Mouse (Mus musculus) heart, postnatal 0 days (tissue): ENCODE measurements at regions not wholly inside any gene's neighbourhood (a gene's known extent, or its start where the extent isn't known, plus 50 kb on each side); places are given as distances from the start of the nearest gene placed in this dataset.

Experiments
- ATAC-seq: fragments of 200-750 bp; cut with Nextera tagmentation; 2 replicates; pipeline ENCODE4 v1.8.0; 2017; ENCODE audit warnings: low read depth, moderate number of reproducible peaks, moderate library complexity; ENCODE audit not compliant: insufficient read depth
- DNase-seq: peaks from one replicate; pipeline ENCODE4 v3.0.0-alpha.2; 2016; ENCODE audit warnings: low spot score
- H3K27ac ChIP-seq: fragments of 300-500 bp; sonication (generic); 2 replicates; pipeline ENCODE4 v1.5.1; 2014; ENCODE audit warnings: low read depth, mild to moderate bottlenecking
- H3K27me3 ChIP-seq: fragments of 300-500 bp; sonication (generic); 2 replicates; pipeline ENCODE4 v1.6.1; 2014; ENCODE audit warnings: low read length, mixed read lengths; ENCODE audit not compliant: control insufficient read depth, insufficient read depth
- H3K36me3 ChIP-seq: fragments of 300-500 bp; sonication (generic); replicated peaks from 2 replicates; pipeline ENCODE4 v1.6.1; 2014; ENCODE audit warnings: low read length, mixed read lengths; ENCODE audit not compliant: control insufficient read depth, insufficient read depth
- H3K4me1 ChIP-seq: fragments of 300-500 bp; sonication (generic); 2 replicates; pipeline ENCODE4 v1.6.1; 2014; ENCODE audit warnings: antibody characterized with exemption; ENCODE audit not compliant: control insufficient read depth, insufficient read depth
- H3K4me2 ChIP-seq: fragments of 300-500 bp; sonication (generic); 2 replicates; pipeline ENCODE4 v1.6.1; 2014; ENCODE audit warnings: low read depth, mild to moderate bottlenecking, low read length, moderate library complexity
- H3K4me3 ChIP-seq: fragments of 300-500 bp; sonication (generic); 2 replicates; pipeline ENCODE4 v1.5.1; 2014; ENCODE audit warnings: low read depth, low read length
- H3K9ac ChIP-seq: fragments of 300-500 bp; sonication (generic); replicated peaks from 2 replicates; pipeline ENCODE4 v1.6.1; 2014; ENCODE audit warnings: low read depth, low read length, mixed read lengths
- H3K9me3 ChIP-seq: fragments of 300-500 bp; sonication (generic); replicated peaks from 2 replicates; pipeline ENCODE4 v1.6.1; 2016; ENCODE audit warnings: low read length; ENCODE audit not compliant: control insufficient read depth
- CTCF ChIP-seq: IDR thresholded peaks from 2 replicates; pipeline ENCODE4 v1.5.1; 2016; ENCODE audit warnings: antibody characterized with exemption, control low read depth, low read depth
- EP300 ChIP-seq: IDR thresholded peaks from 2 replicates; pipeline ENCODE4 v1.6.1; 2016; ENCODE audit warnings: antibody characterized with exemption, low read depth
- WGBS: fragments of 180-500 bp; shearing (Covaris S2); extraction: QIAGEN DNeasy Blood & Tissue Kit; methylation state at CpG from one replicate; pipeline ENCODE4 v1.1.7; 2014; 5-methylcytosine and 5-hydroxymethylcytosine counted together

- Histone ChIP-seq H3K4me1 (no peaks in the 10 kb centered on the region), H3K36me3 (no peaks in the 10 kb centered on the region), H3K4me3 (no peak overlapping the region), H3K9me3 (no peaks in the 10 kb centered on the region), H3K27me3 (no peaks in the 10 kb centered on the region), H3K27ac (no peak overlapping the region), H3K9ac (no peak overlapping the region), H3K4me2 (no peak overlapping the region)
- 88% methylated on average over 7 of the region's 7 CpGs for WGBS
- no peak for ATAC-seq
- DNase-seq, result no peak
- TF ChIP-seq EP300 (no peak), CTCF (no peak)
Measured at GRCm38 (mm10) chr6:18656772-18657401, 142.2 kb upstream of the Cttnbp2 start.

DNA sequence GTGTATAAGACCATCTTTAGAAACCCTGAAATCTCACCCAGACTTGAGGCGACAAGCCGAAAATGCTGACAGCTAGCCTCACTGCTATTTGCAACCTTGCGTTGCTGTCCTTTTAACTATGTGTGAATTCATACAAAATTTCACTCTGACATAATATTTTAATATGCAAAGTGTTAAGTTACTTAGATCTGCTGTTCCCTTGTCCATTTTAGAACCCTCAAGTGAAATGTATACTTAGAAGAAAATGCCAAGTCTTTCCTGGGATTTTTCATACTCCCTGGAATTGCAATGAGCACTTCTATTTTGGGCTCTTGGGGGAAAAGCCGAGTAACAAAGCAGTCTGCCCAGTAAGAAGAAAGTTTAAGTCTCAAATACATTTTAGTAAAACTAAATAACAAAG is 150.0 kb upstream of the Cttnbp2 start:
- no peaks in the 10 kb centered on the region for H3K36me3 ChIP-seq
- H3K4me2 ChIP-seq, result no peak overlapping the region
- no peak for TF ChIP-seq EP300
- no peak for TF ChIP-seq CTCF
- H3K9me3 ChIP-seq, result no peaks in the 10 kb centered on the region
- WGBS, result 73% methylated on average over 4 of the region's 4 CpGs
- no peak overlapping the region for H3K27ac ChIP-seq
- ATAC-seq (no peak), DNase-seq (no peak)
- no peaks in the 10 kb centered on the region for H3K27me3 ChIP-seq
- H3K4me3 ChIP-seq, result no peak overlapping the region
- H3K9ac ChIP-seq, result no peak overlapping the region
- H3K4me1 ChIP-seq, result no peaks in the 10 kb centered on the region

- TF ChIP-seq CTCF (no peak), EP300 (no peak)
- no peak overlapping the region for H3K4me2 ChIP-seq
- no peak overlapping the region for H3K27ac ChIP-seq
- no peaks in the 10 kb centered on the region for H3K4me1 ChIP-seq
- no peaks in the 10 kb centered on the region for H3K27me3 ChIP-seq
- no peak overlapping the region for H3K4me3 ChIP-seq
- DNase-seq (no peak), ATAC-seq (no peak)
- H3K9me3 ChIP-seq, result no peaks in the 10 kb centered on the region
- WGBS, result 69% methylated on average over 4 of the region's 4 CpGs
- H3K36me3 ChIP-seq, result no peaks in the 10 kb centered on the region
- no peak overlapping the region for H3K9ac ChIP-seq
Measured at GRCm38 (mm10) chr6:18665992-18666391, 151.3 kb upstream of the Cttnbp2 start.

DNA sequence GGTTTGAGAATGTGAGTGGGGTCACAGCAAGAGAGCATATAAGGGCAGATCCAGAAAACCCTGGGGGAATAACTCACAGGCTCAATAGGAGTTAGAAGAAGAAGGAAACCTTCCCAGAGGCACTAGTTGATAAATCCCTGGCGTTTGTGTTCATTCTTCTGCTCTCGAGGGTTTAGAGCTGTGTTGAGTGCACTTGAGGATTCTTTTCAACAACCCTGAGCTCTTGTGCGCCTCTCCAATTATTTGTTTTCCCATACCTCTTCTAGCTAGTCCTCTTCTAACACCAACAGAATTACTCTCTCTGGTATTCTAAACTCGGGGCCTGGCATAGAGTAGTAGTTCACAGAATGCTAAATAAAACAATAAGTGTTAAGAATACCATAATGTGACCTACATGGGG is 151.9 kb upstream of the Cttnbp2 start:
- Histone ChIP-seq H3K4me2 (no peak overlapping the region), H3K36me3 (no peaks in the 10 kb centered on the region), H3K4me1 (no peaks in the 10 kb centered on the region), H3K4me3 (no peak overlapping the region), H3K9ac (no peak overlapping the region), H3K9me3 (no peaks in the 10 kb centered on the region), H3K27me3 (no peaks in the 10 kb centered on the region), H3K27ac (no peak overlapping the region)
- ATAC-seq (no peak), DNase-seq (no peak)
- WGBS, result 39% methylated on average over 4 of the region's 4 CpGs
- TF ChIP-seq CTCF (no peak), EP300 (no peak)

- Histone ChIP-seq H3K4me3 (no peak overlapping the region), H3K9me3 (no peaks in the 10 kb centered on the region), H3K4me1 (no peaks in the 10 kb centered on the region), H3K27ac (no peak overlapping the region), H3K36me3 (no peaks in the 10 kb centered on the region), H3K9ac (no peak overlapping the region), H3K4me2 (no peak overlapping the region), H3K27me3 (no peaks in the 10 kb centered on the region)
- ATAC-seq, result no peak
- no peak for DNase-seq
- WGBS, result 60% methylated on average over 1 of the region's 1 CpGs
- TF ChIP-seq EP300, result no peak
- TF ChIP-seq CTCF, result no peak
Measured at GRCm38 (mm10) chr6:18670677-18671076, 156.0 kb upstream of the Cttnbp2 start.

GRCm38 (mm10) chr6:18674584-18675250 is 160.1 kb upstream of the Cttnbp2 start:
- TF ChIP-seq CTCF (no peak), EP300 (no peak)
- 68% methylated on average over 5 of the region's 5 CpGs for WGBS
- no peaks in the 10 kb centered on the region for H3K36me3 ChIP-seq
- H3K4me3 ChIP-seq, result no peak overlapping the region
- H3K9me3 ChIP-seq, result no peaks in the 10 kb centered on the region
- no peak for ATAC-seq
- no peak overlapping the region for H3K4me2 ChIP-seq
- H3K4me1 ChIP-seq, result no peaks in the 10 kb centered on the region
- no peaks in the 10 kb centered on the region for H3K27me3 ChIP-seq
- no peak overlapping the region for H3K27ac ChIP-seq
- no peak overlapping the region for H3K9ac ChIP-seq
- no peak for DNase-seq
